Mouse (Mus musculus) limb, embryonic 10.5 days (tissue): ENCODE measurements around the gene Akirin2. TPM values are rescaled to one million over a fixed set of nuclear protein-coding genes. Genes with fewer than 3 reads are reported as not detected.

Source experiments
- DNase-seq: peaks from one replicate; pipeline ENCODE4 v3.0.0-alpha.2; 2017; ENCODE audit warnings: low spot score
- H3K27ac ChIP-seq: fragments of 300-500 bp; sonication (generic); 2 replicates; pipeline ENCODE4 v1.5.1; 2016; ENCODE audit warnings: mild to moderate bottlenecking
- H3K27me3 ChIP-seq: fragments of 300-500 bp; sonication (generic); 2 replicates; pipeline ENCODE4 v1.6.1; 2016; ENCODE audit warnings: low read depth, mild to moderate bottlenecking; ENCODE audit not compliant: poor library complexity, severe bottlenecking
- H3K36me3 ChIP-seq: fragments of 300-500 bp; sonication (generic); 2 replicates; pipeline ENCODE4 v1.6.1; 2016; ENCODE audit warnings: mild to moderate bottlenecking, moderate library complexity
- H3K4me1 ChIP-seq: fragments of 300-500 bp; sonication (generic); 2 replicates; pipeline ENCODE4 v1.6.1; 2016
- H3K4me3 ChIP-seq: fragments of 300-500 bp; sonication (generic); 2 replicates; pipeline ENCODE4 v1.5.1; 2016; ENCODE audit warnings: mild to moderate bottlenecking, moderate library complexity
- H3K9me3 ChIP-seq: fragments of 300-500 bp; sonication (generic); replicated peaks from 2 replicates; pipeline ENCODE4 v1.6.1; 2016; ENCODE audit warnings: mild to moderate bottlenecking
- WGBS: fragments of 180-500 bp; shearing (Covaris S2); methylation state at CpG from one replicate; pipeline ENCODE4 v1.1.7; 2016; 5-methylcytosine and 5-hydroxymethylcytosine counted together
- polyA plus RNA-seq: library from polyadenylated mRNA; unstranded; fragments of >200 nt; fragmentation: Nextera tagmentation; extraction: Ambion mirVana; gene quantifications from 2 replicates; pipeline ENCODE4 v1.2.1, GENCODE M21; 2016

Gene Akirin2
- polyA plus RNA-seq, 1 experiment from 2014 or later = 75.5 TPM

DNA sequence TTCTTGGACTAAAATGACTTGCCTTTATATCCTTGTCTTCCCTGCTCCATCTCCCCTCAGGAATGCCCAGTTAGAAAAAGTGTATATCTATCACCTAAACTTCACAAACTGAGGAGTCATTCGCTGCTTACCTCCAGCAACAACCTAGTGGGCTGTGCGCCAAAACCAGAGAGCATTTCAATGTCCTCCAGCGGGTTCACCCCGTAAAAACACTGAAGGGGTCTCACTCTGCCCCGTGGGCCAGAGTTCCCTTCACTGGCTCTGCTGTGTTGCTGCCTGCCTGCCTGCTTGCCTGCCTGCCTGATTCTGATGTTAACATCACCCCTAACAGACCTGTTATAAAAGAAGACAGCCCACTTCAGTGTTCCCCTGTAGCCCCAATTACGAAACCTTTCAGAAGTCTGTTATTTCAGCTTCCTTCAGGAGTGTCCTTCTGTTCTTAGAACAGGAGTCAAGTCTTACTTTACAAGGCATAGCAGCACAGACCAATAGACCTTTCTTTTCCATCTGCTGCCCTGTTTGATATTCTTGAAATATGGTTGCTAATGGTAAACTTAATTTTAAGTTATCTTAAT is 62.9 kb downstream of the Akirin2 start:
- peak overlapping the region; percentile 94; the same call in 1 of the 2 replicates for H3K27ac ChIP-seq
- no peaks in the 10 kb centered on the region for H3K27me3 ChIP-seq
- H3K4me1 ChIP-seq = peaks cover 22% of the 10 kb centered on the region
- H3K9me3 ChIP-seq = no peaks in the 10 kb centered on the region
- peaks cover 26% of the 10 kb centered on the region for H3K36me3 ChIP-seq
- DNase-seq = no peak
- 73% methylated on average over 6 of the region's 6 CpGs for WGBS
- peak overlapping the region; percentile 82 for H3K4me3 ChIP-seq

DNA sequence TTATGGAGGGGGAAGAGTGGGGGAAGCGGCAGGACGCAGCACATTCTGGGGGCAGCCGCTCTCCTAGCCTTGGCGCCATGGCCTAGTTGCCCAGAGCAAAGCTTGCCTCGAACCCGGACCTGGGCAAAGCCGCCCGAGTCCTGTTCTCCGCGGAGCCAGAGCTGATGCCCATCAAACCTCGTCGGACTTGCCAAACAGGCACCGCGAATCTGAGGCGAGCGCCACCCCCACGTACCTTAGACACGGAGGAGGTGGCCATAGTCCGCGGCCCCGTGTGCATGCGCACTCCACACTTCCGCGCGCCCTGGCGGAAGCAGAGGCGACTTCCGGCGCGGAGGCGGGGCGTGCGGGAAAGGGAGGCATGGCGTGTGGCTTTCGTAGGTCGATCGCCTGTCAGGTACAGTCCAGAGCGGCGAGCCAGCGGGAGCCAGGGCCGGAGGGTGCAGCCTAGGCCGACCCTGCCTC is 63.9 kb downstream of the Akirin2 start, which contains the start of the genes Orc3 and Rars2:
Orc3 (minus strand) TSS at position 315 of the 465 bp plus-strand sequence.
Rars2 (plus strand) TSS at position 328 of the 465 bp plus-strand sequence.
- Histone ChIP-seq H3K4me3 (peak within 1 kb of the TSS; percentile 82), H3K27ac (peak within 1 kb of the TSS; percentile 94), H3K27me3 (no peaks in the 10 kb centered on the region), H3K4me1 (peaks cover 22% of the 10 kb centered on the region), H3K36me3 (peaks cover 16% of the 10 kb centered on the region), H3K9me3 (no peaks in the 10 kb centered on the region)
- DNase-seq = peak; percentile 93
- under 1% methylated on average over 42 of the region's 42 CpGs for WGBS

DNA sequence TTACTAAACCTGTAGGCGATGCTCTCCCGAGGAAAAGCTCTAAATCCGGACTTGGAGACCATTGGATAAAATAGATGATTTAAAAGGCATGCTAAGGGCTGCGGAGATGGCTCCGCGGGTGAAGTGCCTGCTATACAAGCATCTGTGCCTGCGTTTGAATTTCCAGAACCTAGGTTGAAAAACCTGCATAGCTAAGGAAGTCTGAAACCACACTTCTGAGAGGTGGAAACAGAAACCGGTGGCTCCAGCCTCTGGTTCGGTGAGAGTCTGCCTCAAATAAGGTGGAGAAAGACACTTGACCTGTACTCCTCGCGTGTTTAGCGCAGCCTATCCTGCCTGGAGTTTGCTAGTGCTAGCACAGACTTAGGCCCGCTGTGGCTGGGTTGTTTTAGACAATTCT is 64.6 kb downstream of the Akirin2 start:
- H3K4me3 ChIP-seq = peak overlapping the region; percentile 82
- no peak for DNase-seq
- peak overlapping the region; percentile 94 for H3K27ac ChIP-seq
- no peaks in the 10 kb centered on the region for H3K9me3 ChIP-seq
- H3K4me1 ChIP-seq = peaks cover 22% of the 10 kb centered on the region
- peaks cover 15% of the 10 kb centered on the region for H3K36me3 ChIP-seq
- no peaks in the 10 kb centered on the region for H3K27me3 ChIP-seq
- WGBS = 3% methylated on average over 13 of the region's 13 CpGs

DNA sequence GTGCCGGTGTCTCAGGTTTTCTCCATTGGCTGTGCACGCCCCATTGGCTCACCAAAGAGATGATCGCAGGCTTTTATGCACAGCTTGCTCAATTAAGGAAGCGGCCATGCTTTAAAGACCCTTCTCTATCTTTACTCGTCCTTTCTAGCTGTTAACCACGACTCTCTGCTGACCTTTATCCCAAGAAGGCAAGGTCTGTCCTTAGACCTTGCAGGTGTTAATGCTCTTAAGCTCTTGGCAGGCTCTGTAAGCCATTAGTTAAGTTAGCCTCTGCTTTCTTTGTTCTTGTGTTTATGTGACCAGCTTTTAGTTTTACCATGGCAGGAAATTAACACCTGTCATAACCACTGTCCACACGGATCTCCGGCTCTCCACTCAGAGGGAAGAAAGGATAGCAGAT is 65.4 kb downstream of the Akirin2 start:
- DNase-seq = no peak
- Histone ChIP-seq H3K27ac (0 out of 2 replicates have a peak overlapping the region, but pooled peaks have one; percentile 94), H3K27me3 (no peaks in the 10 kb centered on the region), H3K9me3 (no peaks in the 10 kb centered on the region), H3K4me1 (peaks cover 22% of the 10 kb centered on the region), H3K4me3 (peak overlapping the region; percentile 82), H3K36me3 (peaks cover 8% of the 10 kb centered on the region; the same call in 1 of the 2 replicates)
- WGBS = 85% methylated on average over 8 of the region's 8 CpGs

Other genes with a start within 250 kb of the Akirin2 start
- 86.0 and 106 TPM in 2 replicates for gene Orc3, start 64.0 kb downstream of the Akirin2 start, polyA plus RNA-seq
- 66.5 and 66.6 TPM in 2 replicates for gene Rars2, start 64.0 kb downstream of the Akirin2 start, polyA plus RNA-seq
- gene Slc35a1, start 136.5 kb downstream of the Akirin2 start, polyA plus RNA-seq = 57.5 and 58.1 TPM in 2 replicates
- 0.28 and 0.33 TPM in 2 replicates for gene Cfap206, start 179.3 kb downstream of the Akirin2 start, polyA plus RNA-seq
- gene Gm136, start 205.3 kb downstream of the Akirin2 start, polyA plus RNA-seq = not detected in 2 replicates
- 26.7 and 38.2 TPM in 2 replicates for gene Smim8, start 227.5 kb downstream of the Akirin2 start, polyA plus RNA-seq